Mouse (Mus musculus): ENCODE data around the gene Rpa3.

Rpa3 gene

GRCm38 (mm10) chr6:8259004-8259666, at the start of gene Rpa3, which contains the start of the genes Umad1 and Gm45062:
Rpa3 (minus strand) TSS chr6:8259173.
Umad1 (plus strand) TSS chr6:8259288.
Gm45062 (plus strand) TSS chr6:8259450.
- no peak; the same call in 1 of the 2 replicates for TF ChIP-seq GATA4 (IDR thresholded peaks at IDR 0.05; ENCODE audit: insufficient replicate concordance, low read length)

GRCm38 (mm10) chr6:8307878-8308775, 49.2 kb upstream of the Rpa3 start:
- TF ChIP-seq GATA4 (IDR thresholded peaks at IDR 0.05; ENCODE audit: insufficient replicate concordance, low read length) = no peak

GRCm38 (mm10) chr6:8299066-8299863, 40.3 kb upstream of the Rpa3 start:
- TF ChIP-seq GATA4 (IDR thresholded peaks at IDR 0.05; ENCODE audit: insufficient replicate concordance, low read length) = no peak

- TF ChIP-seq GATA4 (IDR thresholded peaks at IDR 0.05; ENCODE audit: insufficient replicate concordance, low read length) = no peak
Measured at GRCm38 (mm10) chr6:8294048-8294784, 35.2 kb upstream of the Rpa3 start.

GRCm38 (mm10) chr6:8288755-8289580, 30.0 kb upstream of the Rpa3 start:
- TF ChIP-seq GATA4 (IDR thresholded peaks at IDR 0.05; ENCODE audit: insufficient replicate concordance, low read length) = no peak

GRCm38 (mm10) chr6:8286146-8286545, 27.2 kb upstream of the Rpa3 start:
- TF ChIP-seq GATA4 (IDR thresholded peaks at IDR 0.05; ENCODE audit: insufficient replicate concordance, low read length) = no peak

- no peak for TF ChIP-seq GATA4 (IDR thresholded peaks at IDR 0.05; ENCODE audit: insufficient replicate concordance, low read length)
Measured at GRCm38 (mm10) chr6:8285401-8285960, 26.5 kb upstream of the Rpa3 start.

- no peak for TF ChIP-seq GATA4 (IDR thresholded peaks at IDR 0.05; ENCODE audit: insufficient replicate concordance, low read length)
Measured at GRCm38 (mm10) chr6:8283255-8283654, 24.3 kb upstream of the Rpa3 start.

GRCm38 (mm10) chr6:8278426-8279002, 19.5 kb upstream of the Rpa3 start:
- no peak for TF ChIP-seq GATA4 (IDR thresholded peaks at IDR 0.05; ENCODE audit: insufficient replicate concordance, low read length)

- TF ChIP-seq GATA4 (IDR thresholded peaks at IDR 0.05; ENCODE audit: insufficient replicate concordance, low read length) = no peak
Measured at GRCm38 (mm10) chr6:8276431-8276830, 17.5 kb upstream of the Rpa3 start.

- TF ChIP-seq GATA4 (IDR thresholded peaks at IDR 0.05; ENCODE audit: insufficient replicate concordance, low read length) = no peak
Measured at GRCm38 (mm10) chr6:8275098-8275497, 16.1 kb upstream of the Rpa3 start.

GRCm38 (mm10) chr6:8274387-8275054, 15.5 kb upstream of the Rpa3 start:
- TF ChIP-seq GATA4 (IDR thresholded peaks at IDR 0.05; ENCODE audit: insufficient replicate concordance, low read length) = no peak

- TF ChIP-seq GATA4 (IDR thresholded peaks at IDR 0.05; ENCODE audit: insufficient replicate concordance, low read length) = no peak
Measured at GRCm38 (mm10) chr6:8271047-8271446, 12.1 kb upstream of the Rpa3 start.

All from liver, adult (tissue).